26 mouse cellular contexts compared by ENCODE assay signal in genomic region chr1:189779226-189779625, GRCm38 (mm10). TPM values are rescaled to one million over a fixed set of nuclear protein-coding genes. Genes with fewer than 3 reads are reported as not detected.
DNase-seq lines count a peak whose midpoint lies in the region; ATAC-seq and TF ChIP-seq lines count a peak whose summit lies in the region.
"Had no signal": no experiment of that assay in that cellular context is flagged by ENCODE, and none has a peak within 500 bp of the region (broad histone marks: within the 10 kb centered on the region; RNA-seq: fewer than 3 reads in every experiment).

No protein-coding gene starts in this region.

- no peak overlapping the region for H3K4me3 ChIP-seq in kidney, embryonic 15.5 days (replicated peaks)
- H3K4me3 ChIP-seq in lung, postnatal 0 days (ENCODE audit: low read depth, low read length), result no peak overlapping the region
- H3K4me3 ChIP-seq in liver, embryonic 11.5 days (ENCODE audit: low read depth, low read length), result no peak overlapping the region
- H3K4me3 ChIP-seq: embryonic facial prominence, embryonic 10.5 days; embryonic facial prominence, embryonic 13.5 days; erythroblast, embryonic 14.5 days; forebrain, embryonic 12.5 days; forebrain, embryonic 15.5 days; heart, embryonic 12.5 days; heart, embryonic 15.5 days; hindbrain, embryonic 15.5 days had no signal

- no peak for TF ChIP-seq CTCF in lung, postnatal 0 days (IDR thresholded peaks at IDR 0.05)

- no peaks in the 10 kb centered on the region for H3K36me3 ChIP-seq in kidney, embryonic 15.5 days
- H3K36me3 ChIP-seq in lung, postnatal 0 days (ENCODE audit: insufficient read depth, low read length), result no peaks in the 10 kb centered on the region
- no peaks in the 10 kb centered on the region for H3K36me3 ChIP-seq in liver, embryonic 11.5 days (ENCODE audit: control insufficient read depth, insufficient read depth, low read length)
- H3K36me3 ChIP-seq: embryonic facial prominence, embryonic 10.5 days; embryonic facial prominence, embryonic 13.5 days; forebrain, embryonic 12.5 days; forebrain, embryonic 15.5 days; heart, embryonic 12.5 days; heart, embryonic 15.5 days; hindbrain, embryonic 15.5 days had no signal

- WGBS in kidney, embryonic 15.5 days, result 38% methylated on average over 3 of the region's 3 CpGs
- 49% methylated on average over 3 of the region's 3 CpGs for WGBS in lung, postnatal 0 days
- 60% methylated on average over 3 of the region's 3 CpGs for WGBS in liver, embryonic 11.5 days

- no peak overlapping the region for H3K9ac ChIP-seq in kidney, embryonic 15.5 days
- H3K9ac ChIP-seq in lung, postnatal 0 days (replicated peaks; ENCODE audit: low read depth), result no peak overlapping the region
- H3K9ac ChIP-seq in liver, embryonic 11.5 days (ENCODE audit: low read depth, low read length), result no peak overlapping the region
- H3K9ac ChIP-seq: embryonic facial prominence, embryonic 13.5 days; forebrain, embryonic 12.5 days; forebrain, embryonic 15.5 days; heart, embryonic 12.5 days; heart, embryonic 15.5 days; hindbrain, embryonic 15.5 days had no signal

- H3K9me3 ChIP-seq in kidney, embryonic 15.5 days (replicated peaks), result no peaks in the 10 kb centered on the region
- H3K9me3 ChIP-seq in lung, postnatal 0 days (ENCODE audit: low read length), result no peaks in the 10 kb centered on the region
- H3K9me3 ChIP-seq in liver, embryonic 11.5 days (ENCODE audit: control insufficient read depth, low read length), result no peaks in the 10 kb centered on the region
- H3K9me3 ChIP-seq: embryonic facial prominence, embryonic 10.5 days; embryonic facial prominence, embryonic 13.5 days; forebrain, embryonic 12.5 days; forebrain, embryonic 15.5 days; heart, embryonic 12.5 days; heart, embryonic 15.5 days; hindbrain, embryonic 15.5 days had no signal

- peak overlapping the region; percentile 73 for H3K27ac ChIP-seq in kidney, embryonic 15.5 days
- no peak overlapping the region for H3K27ac ChIP-seq in lung, postnatal 0 days (ENCODE audit: low read length)
- H3K27ac ChIP-seq in liver, embryonic 11.5 days (ENCODE audit: low read depth, low read length), result no peak overlapping the region
- H3K27ac ChIP-seq: embryonic facial prominence, embryonic 10.5 days; embryonic facial prominence, embryonic 13.5 days; forebrain, embryonic 12.5 days; forebrain, embryonic 15.5 days; heart, embryonic 15.5 days; hindbrain, embryonic 15.5 days had no signal

- ATAC-seq in kidney, embryonic 15.5 days (replicated peaks; ENCODE audit: low FRiP score), result no peak
- ATAC-seq in lung, postnatal 0 days, result 0 out of 2 replicates have a peak, but pooled peaks have one; percentile 18
- ATAC-seq in liver, embryonic 11.5 days (replicated peaks; ENCODE audit: low FRiP score), result no peak
- ATAC-seq: CD4-positive, CD25-positive, alpha-beta regulatory T cell, adult 4 months; forebrain, embryonic 15.5 days had no signal

- no peak for DNase-seq in kidney, postnatal 10 days
- DNase-seq in lung, postnatal 0 days (ENCODE audit: low spot score), result no peak
- DNase-seq in lung, postnatal 10 days, result no peak
- DNase-seq in R1 (ENCODE audit: low read depth, low spot score), result peak; percentile 78
- no peak for DNase-seq in liver, embryonic 11.5 days (ENCODE audit: low spot score)
- DNase-seq: adrenal gland, adult 2 months; adrenal gland, postnatal 14 days; cerebellum, adult 11 months; cerebellum, adult 2 months; cerebellum, adult 9-11 months; cerebellum, postnatal 25 days; embryo, embryonic 11 days; gastrocnemius, postnatal 25 days; heart, adult 18-20 months; heart, postnatal 10 days; heart, postnatal 36 days had no signal

- H3K4me1 ChIP-seq in kidney, embryonic 15.5 days, result peaks cover 96% of the 10 kb centered on the region
- peaks cover 11% of the 10 kb centered on the region for H3K4me1 ChIP-seq in lung, postnatal 0 days (ENCODE audit: insufficient read depth, low read depth, low read length)
- peaks cover 12% of the 10 kb centered on the region for H3K4me1 ChIP-seq in liver, embryonic 11.5 days (replicated peaks; ENCODE audit: control insufficient read depth, insufficient read depth, low read length)
- H3K4me1 ChIP-seq: forebrain, embryonic 12.5 days; forebrain, embryonic 15.5 days; hindbrain, embryonic 15.5 days had no signal

- no peaks in the 10 kb centered on the region for H3K27me3 ChIP-seq in kidney, embryonic 15.5 days
- H3K27me3 ChIP-seq in lung, postnatal 0 days (replicated peaks; ENCODE audit: insufficient read depth, low read length), result no peaks in the 10 kb centered on the region
- no peaks in the 10 kb centered on the region for H3K27me3 ChIP-seq in liver, embryonic 11.5 days (replicated peaks; ENCODE audit: control insufficient read depth, insufficient read depth, low read length)
- H3K27me3 ChIP-seq: embryonic facial prominence, embryonic 13.5 days; heart, embryonic 12.5 days; heart, embryonic 15.5 days; hindbrain, embryonic 15.5 days had no signal

- no peak overlapping the region for H3K4me2 ChIP-seq in kidney, embryonic 15.5 days
- H3K4me2 ChIP-seq in lung, postnatal 0 days (replicated peaks; ENCODE audit: low read depth, low read length), result no peak overlapping the region
- no peak overlapping the region for H3K4me2 ChIP-seq in liver, embryonic 11.5 days
- H3K4me2 ChIP-seq: embryonic facial prominence, embryonic 13.5 days; forebrain, embryonic 12.5 days; forebrain, embryonic 15.5 days; heart, embryonic 12.5 days; heart, embryonic 15.5 days; hindbrain, embryonic 15.5 days had no signal

- TF ChIP-seq EP300 in lung, postnatal 0 days (IDR thresholded peaks at IDR 0.05), result no peak

RNA-seq across cellular contexts. Expression of gene Ptpn14, which starts 51.2 kb away (rescaled TPM):
- 17.1 and 17.3 TPM in 2 replicates for polyA plus RNA-seq in kidney, embryonic 15.5 days (2015; fragmentation: Nextera tagmentation; extraction: Ambion mirVana)
- 4.9 and 5.2 TPM in 2 replicates for polyA plus RNA-seq in lung, postnatal 0 days (2015; fragmentation: Nextera tagmentation; extraction: Ambion mirVana)
- polyA plus RNA-seq in liver, embryonic 11.5 days (2014; fragmentation: Nextera tagmentation; extraction: Ambion mirVana), result 3.2 TPM in 2 replicates
- polyA plus RNA-seq: erythroblast, embryonic 14.5 days had no signal
